Mouse (Mus musculus) hindbrain, embryonic 14.5 days (tissue): ENCODE measurements around the gene Zfr2. TPM values are rescaled to one million over a fixed set of nuclear protein-coding genes. Genes with fewer than 3 reads are reported as not detected.

Experiments
- ATAC-seq: fragments of 200-750 bp; cut with Nextera tagmentation; 2 replicates; pipeline ENCODE4 v1.8.0; 2017; ENCODE audit warnings: moderate number of reproducible peaks, mild to moderate bottlenecking, moderate TSS enrichment, moderate library complexity; ENCODE audit not compliant: low FRiP score
- DNase-seq: peaks from one replicate; pipeline ENCODE4 v3.0.0-alpha.2; 2015; ENCODE audit warnings: low spot score
- H3K27ac ChIP-seq: fragments of 300-500 bp; sonication (generic); 2 replicates; pipeline ENCODE4 v1.5.1; 2014; ENCODE audit warnings: mild to moderate bottlenecking, moderate library complexity
- H3K27me3 ChIP-seq: fragments of 300-500 bp; sonication (generic); 2 replicates; pipeline ENCODE4 v1.6.1; 2014; ENCODE audit warnings: mild to moderate bottlenecking, low read length, mixed read lengths; ENCODE audit not compliant: control insufficient read depth, insufficient read depth
- H3K36me3 ChIP-seq: fragments of 300-500 bp; sonication (generic); replicated peaks from 2 replicates; pipeline ENCODE4 v1.6.1; 2014; ENCODE audit not compliant: control insufficient read depth, insufficient read depth
- H3K4me1 ChIP-seq: fragments of 300-500 bp; sonication (generic); replicated peaks from 2 replicates; pipeline ENCODE4 v1.6.1; 2014; ENCODE audit warnings: antibody characterized with exemption, low read length, mixed read lengths; ENCODE audit not compliant: control insufficient read depth, insufficient read depth
- H3K4me2 ChIP-seq: fragments of 300-500 bp; sonication (generic); replicated peaks from 2 replicates; pipeline ENCODE4 v1.6.1; 2014; ENCODE audit warnings: mild to moderate bottlenecking, moderate library complexity
- H3K4me3 ChIP-seq: fragments of 300-500 bp; sonication (generic); replicated peaks from 2 replicates; pipeline ENCODE4 v1.5.1; 2014; ENCODE audit warnings: mild to moderate bottlenecking, low read length
- H3K9ac ChIP-seq: fragments of 300-500 bp; sonication (generic); 2 replicates; pipeline ENCODE4 v1.6.1; 2014
- H3K9me3 ChIP-seq: fragments of 300-500 bp; sonication (generic); 2 replicates; pipeline ENCODE4 v1.6.1; 2016; ENCODE audit warnings: low read length; ENCODE audit not compliant: control insufficient read depth
- WGBS: fragments of 180-500 bp; shearing (Covaris S2); extraction: QIAGEN DNeasy Blood & Tissue Kit; methylation state at CpG from one replicate; pipeline ENCODE4 v1.1.7; 2014; 5-methylcytosine and 5-hydroxymethylcytosine counted together
- polyA plus RNA-seq: library from polyadenylated mRNA; unstranded; fragments of >200 nt; fragmentation: Nextera tagmentation; extraction: Ambion mirVana; gene quantifications from 2 replicates; pipeline ENCODE4 v1.2.1, GENCODE M21; 2014

Zfr2 gene
- polyA plus RNA-seq = 24.2 and 25.4 TPM in 2 replicates

DNA sequence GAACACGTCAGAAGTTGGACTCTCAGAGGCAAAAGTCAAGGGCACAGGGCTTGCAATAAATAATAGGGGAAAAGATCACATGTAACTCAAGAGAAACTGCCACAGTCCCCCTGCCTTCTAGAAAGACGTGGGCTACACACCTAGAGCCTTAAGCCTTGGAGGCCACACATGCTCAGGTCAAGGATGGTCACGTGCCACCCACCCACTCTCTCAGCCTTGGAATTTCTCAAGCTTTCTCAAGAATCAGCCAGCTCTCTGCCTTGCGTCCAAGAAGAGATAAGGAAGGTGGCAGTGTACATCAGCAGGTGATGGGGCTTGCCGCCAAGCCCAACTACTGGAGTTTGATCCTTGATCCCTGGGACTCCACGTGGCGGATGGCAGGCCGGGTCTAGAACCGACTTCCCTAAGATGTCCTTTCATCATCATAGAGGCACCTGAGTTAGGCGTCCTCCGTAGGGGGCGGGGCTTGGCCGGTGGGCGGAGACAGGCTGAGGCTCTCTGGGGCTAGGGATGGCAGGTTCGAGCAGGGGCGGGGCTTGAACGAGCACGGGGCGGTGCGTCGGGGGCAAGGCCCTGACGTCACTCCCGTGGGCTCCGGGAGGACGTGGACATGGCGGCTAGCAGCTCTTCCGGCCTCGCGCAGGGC, at the start of gene Zfr2:
Zfr2 (plus strand) TSS at position 576 of the 646 bp plus-strand sequence.
- Histone ChIP-seq H3K4me3 (peak within 1 kb of the TSS; percentile 68), H3K4me1 (peaks cover 39% of the 10 kb centered on the region), H3K4me2 (peak within 1 kb of the TSS; percentile 76), H3K27ac (no peak within 1 kb of the TSS), H3K27me3 (no peaks in the 10 kb centered on the region), H3K9me3 (no peaks in the 10 kb centered on the region), H3K9ac (peak within 1 kb of the TSS; percentile 73), H3K36me3 (no peaks in the 10 kb centered on the region; the same call in 1 of the 2 replicates)
- 9% methylated on average over 28 of the region's 29 CpGs for WGBS
- ATAC-seq = peak; percentile 82
- DNase-seq = peak; percentile 81

DNA sequence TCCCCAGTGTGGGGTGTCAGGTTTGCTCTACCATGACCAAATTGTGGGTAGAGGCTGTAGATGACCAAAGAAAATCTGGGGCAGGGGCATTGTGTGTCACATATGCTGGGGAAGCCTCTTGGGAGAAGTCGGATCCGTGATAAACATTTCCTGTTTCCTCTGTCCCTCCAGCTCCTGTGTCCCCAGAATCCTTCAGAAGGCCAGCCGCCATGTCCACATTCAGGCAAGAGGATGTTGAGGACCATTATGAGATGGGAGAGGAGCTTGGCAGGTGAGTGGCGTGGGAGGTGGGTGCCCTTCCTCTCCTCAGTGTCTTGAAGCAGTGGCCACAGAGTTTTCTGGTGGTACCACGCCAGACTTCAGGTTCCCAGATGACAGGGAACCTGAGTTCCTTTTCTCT, 49.1 kb upstream of the Zfr2 start, which contains the start of gene 4930442H23Rik:
4930442H23Rik (minus strand) TSS at position 45 of the 400 bp plus-strand sequence.
- WGBS = 88% methylated on average over 5 of the region's 5 CpGs
- no peaks in the 10 kb centered on the region for H3K27me3 ChIP-seq
- DNase-seq (no peak), ATAC-seq (no peak)
- peaks cover 74% of the 10 kb centered on the region for H3K36me3 ChIP-seq
- peak within 1 kb of the TSS; percentile 59 for H3K4me3 ChIP-seq
- no peaks in the 10 kb centered on the region for H3K9me3 ChIP-seq
- peak within 1 kb of the TSS; percentile 93 for H3K27ac ChIP-seq
- H3K4me1 ChIP-seq = peaks cover 7% of the 10 kb centered on the region; the same call in 1 of the 2 replicates
- peak within 1 kb of the TSS; percentile 58 for H3K4me2 ChIP-seq
- H3K9ac ChIP-seq = peak within 1 kb of the TSS; percentile 71

DNA sequence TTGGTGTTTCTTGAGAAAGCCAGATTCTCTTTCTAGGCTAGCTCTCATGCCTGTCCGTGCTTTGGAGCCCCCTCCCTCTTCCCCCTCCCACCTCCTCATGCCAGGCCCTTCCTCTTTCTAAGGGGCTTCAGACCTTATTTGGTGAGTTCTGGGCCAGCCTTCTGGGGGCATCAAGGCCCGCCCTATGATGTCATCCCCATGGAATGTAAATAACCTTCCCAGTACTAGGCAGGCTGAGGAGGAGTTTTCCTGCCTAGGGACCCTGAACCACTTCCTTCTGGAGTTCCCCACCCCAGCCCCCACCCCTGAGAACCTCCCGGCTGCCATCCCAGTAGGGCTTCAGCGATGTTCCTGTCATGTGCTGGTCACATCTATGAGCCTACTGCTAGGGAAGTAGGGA, 48.2 kb upstream of the Zfr2 start:
- 64% methylated on average over 4 of the region's 4 CpGs for WGBS
- Histone ChIP-seq H3K4me1 (peaks cover 7% of the 10 kb centered on the region; the same call in 1 of the 2 replicates), H3K36me3 (peaks cover 71% of the 10 kb centered on the region), H3K4me2 (no peak overlapping the region), H3K27ac (no peak overlapping the region), H3K9ac (no peak overlapping the region), H3K4me3 (no peak overlapping the region), H3K9me3 (no peaks in the 10 kb centered on the region), H3K27me3 (no peaks in the 10 kb centered on the region)
- no peak for ATAC-seq
- DNase-seq = no peak

DNA sequence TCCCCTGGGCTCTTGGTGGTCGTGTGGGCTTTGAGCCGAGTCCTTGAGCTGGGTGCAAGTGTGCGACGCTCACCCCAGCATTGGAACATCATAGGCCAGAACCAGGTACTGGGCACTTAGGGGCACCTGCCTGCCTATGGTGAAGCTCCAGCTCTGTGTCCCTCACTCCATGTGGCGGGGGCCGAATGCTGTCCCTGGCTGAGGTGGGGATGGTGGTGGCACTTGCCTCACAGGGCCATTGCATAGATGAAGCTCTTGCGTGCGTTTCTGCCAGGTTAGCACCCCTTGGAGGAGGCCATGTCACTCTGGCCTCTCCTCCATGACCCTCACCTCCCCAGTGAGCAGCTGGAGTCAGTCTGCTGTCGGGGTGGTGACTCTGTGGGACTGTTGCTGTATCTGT, 45.8 kb upstream of the Zfr2 start:
- Histone ChIP-seq H3K27ac (no peak overlapping the region), H3K4me1 (peaks cover 13% of the 10 kb centered on the region), H3K4me3 (no peak overlapping the region), H3K36me3 (peaks cover 67% of the 10 kb centered on the region), H3K9ac (no peak overlapping the region), H3K4me2 (no peak overlapping the region), H3K27me3 (no peaks in the 10 kb centered on the region), H3K9me3 (no peaks in the 10 kb centered on the region)
- DNase-seq = no peak
- no peak for ATAC-seq
- WGBS = 94% methylated on average over 9 of the region's 9 CpGs

DNA sequence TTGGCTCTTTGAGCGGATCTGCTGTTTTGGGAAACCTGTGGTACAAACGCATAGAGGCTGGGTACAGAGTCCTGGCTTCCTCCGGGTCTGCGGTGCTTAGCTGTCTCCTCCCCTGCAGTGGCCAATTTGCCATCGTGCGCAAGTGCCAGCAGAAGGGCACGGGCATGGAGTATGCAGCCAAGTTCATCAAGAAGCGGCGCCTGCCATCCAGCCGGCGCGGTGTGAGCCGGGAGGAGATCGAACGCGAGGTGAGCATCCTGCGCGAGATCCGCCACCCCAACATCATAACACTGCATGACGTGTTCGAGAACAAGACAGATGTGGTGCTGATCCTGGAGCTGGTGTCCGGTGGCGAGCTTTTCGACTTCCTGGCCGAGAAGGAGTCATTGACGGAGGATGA, 43.1 kb upstream of the Zfr2 start:
- peaks cover 4% of the 10 kb centered on the region for H3K27me3 ChIP-seq
- no peak overlapping the region for H3K27ac ChIP-seq
- WGBS = 80% methylated on average over 26 of the region's 26 CpGs
- no peak overlapping the region for H3K4me2 ChIP-seq
- H3K9ac ChIP-seq = no peak overlapping the region
- DNase-seq = no peak
- H3K36me3 ChIP-seq = peaks cover 53% of the 10 kb centered on the region
- ATAC-seq = no peak
- H3K9me3 ChIP-seq = no peaks in the 10 kb centered on the region
- no peak overlapping the region for H3K4me3 ChIP-seq
- peaks cover 13% of the 10 kb centered on the region for H3K4me1 ChIP-seq

DNA sequence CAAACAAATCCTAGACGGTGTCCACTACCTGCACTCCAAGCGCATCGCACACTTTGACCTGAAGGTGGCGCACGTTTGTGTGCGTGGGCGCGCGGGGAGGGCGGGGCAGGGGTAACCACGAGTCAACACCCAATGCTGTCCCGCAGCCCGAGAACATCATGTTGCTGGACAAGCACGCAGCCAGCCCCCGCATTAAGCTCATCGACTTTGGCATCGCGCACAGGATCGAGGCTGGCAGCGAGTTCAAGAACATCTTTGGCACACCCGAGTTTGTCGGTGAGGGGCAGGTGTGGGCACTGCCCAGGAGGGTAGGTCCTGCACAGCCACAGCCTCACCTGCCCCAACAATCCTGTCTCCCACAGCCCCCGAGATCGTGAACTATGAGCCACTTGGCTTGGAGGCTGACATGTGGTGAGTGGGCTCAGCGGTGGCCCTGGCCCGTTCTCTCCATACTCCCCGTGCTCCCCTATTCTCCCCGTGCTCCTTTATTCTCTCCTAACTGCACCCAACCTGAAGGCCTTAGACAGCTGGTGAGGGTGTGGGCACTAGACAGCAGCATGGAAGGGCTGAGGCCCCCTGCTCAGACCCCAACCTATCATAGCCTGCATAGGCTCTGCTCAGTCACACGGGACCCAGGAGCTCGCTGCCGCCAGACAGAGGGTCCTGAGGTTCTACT, 42.6 kb upstream of the Zfr2 start:
- peaks cover 13% of the 10 kb centered on the region for H3K4me1 ChIP-seq

DNA sequence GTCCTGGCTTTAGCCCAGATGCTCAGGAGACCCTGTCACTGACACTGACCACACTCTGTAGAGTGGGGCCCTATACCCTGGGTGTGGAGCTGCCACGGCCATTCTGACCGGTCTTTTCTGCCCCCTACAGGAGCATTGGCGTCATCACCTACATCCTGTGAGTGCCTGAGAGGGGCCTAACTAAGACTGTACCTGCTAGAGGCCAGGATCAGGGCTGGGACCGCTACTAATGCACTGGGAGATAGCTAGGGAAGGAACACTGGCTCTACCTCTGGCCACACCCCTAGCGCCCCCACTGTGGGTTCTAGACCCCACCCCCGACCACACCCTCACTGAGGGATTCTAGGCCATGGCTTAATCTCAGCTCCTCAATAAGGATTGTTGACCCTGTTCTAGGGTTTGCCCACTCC, 42.0 kb upstream of the Zfr2 start:
- Histone ChIP-seq H3K36me3 (peaks cover 42% of the 10 kb centered on the region), H3K4me1 (peaks cover 13% of the 10 kb centered on the region), H3K4me2 (no peak overlapping the region), H3K27ac (no peak overlapping the region), H3K9me3 (no peaks in the 10 kb centered on the region), H3K4me3 (no peak overlapping the region), H3K27me3 (peaks cover 14% of the 10 kb centered on the region), H3K9ac (no peak overlapping the region)
- ATAC-seq (no peak), DNase-seq (no peak)
- WGBS = 75% methylated on average over 6 of the region's 6 CpGs

More for the DNA sequence above, 42.6 kb upstream of the Zfr2 start:
- ATAC-seq = no peak
- no peak overlapping the region for H3K4me3 ChIP-seq
- no peak overlapping the region for H3K27ac ChIP-seq
- peaks cover 9% of the 10 kb centered on the region for H3K27me3 ChIP-seq
- no peak overlapping the region for H3K9ac ChIP-seq
- WGBS = 71% methylated on average over 31 of the region's 31 CpGs
- no peaks in the 10 kb centered on the region for H3K9me3 ChIP-seq
- no peak for DNase-seq
- H3K4me2 ChIP-seq = no peak overlapping the region
- peaks cover 47% of the 10 kb centered on the region for H3K36me3 ChIP-seq

DNA sequence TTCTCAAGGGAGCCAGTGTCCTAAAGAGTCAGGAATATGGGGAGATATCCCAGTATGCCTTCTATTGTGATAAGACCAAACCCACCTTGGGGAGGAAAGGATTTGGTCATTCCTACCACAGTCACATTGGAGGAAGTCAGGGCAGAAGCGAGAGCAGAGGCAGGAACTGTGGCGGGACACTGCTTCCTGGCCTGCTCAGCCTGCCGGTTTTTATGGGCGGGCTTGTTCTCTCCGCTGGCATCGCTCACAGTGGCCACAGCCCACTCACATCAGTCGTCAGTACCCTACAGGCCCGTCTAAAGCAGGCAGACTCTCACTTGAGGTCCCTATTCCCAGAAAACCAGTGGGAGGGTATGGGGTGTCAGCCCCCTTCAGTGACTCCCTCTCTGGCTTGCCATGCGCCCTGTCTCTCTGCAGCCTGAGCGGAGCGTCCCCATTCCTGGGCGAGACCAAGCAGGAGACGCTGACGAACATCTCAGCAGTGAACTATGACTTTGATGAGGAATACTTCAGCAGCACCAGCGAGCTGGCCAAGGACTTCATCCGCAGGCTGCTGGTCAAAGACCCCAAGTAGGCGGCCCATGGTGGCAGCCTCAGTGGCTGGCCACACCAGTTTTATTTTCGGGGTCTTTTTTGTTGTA, 41.5 kb upstream of the Zfr2 start:
- WGBS = 92% methylated on average over 18 of the region's 18 CpGs

More for the DNA sequence above, 41.5 kb upstream of the Zfr2 start:
- no peak for DNase-seq
- peak overlapping the region; percentile 97; the same call in 1 of the 2 replicates for H3K27ac ChIP-seq
- H3K27me3 ChIP-seq = peaks cover 19% of the 10 kb centered on the region
- H3K4me3 ChIP-seq = peak overlapping the region; percentile 54; the same call in 1 of the 2 replicates
- peaks cover 13% of the 10 kb centered on the region for H3K4me1 ChIP-seq
- no peaks in the 10 kb centered on the region for H3K9me3 ChIP-seq
- peak overlapping the region; percentile 99 for H3K4me2 ChIP-seq
- peak overlapping the region; percentile 81; the same call in 1 of the 2 replicates for H3K9ac ChIP-seq
- H3K36me3 ChIP-seq = peaks cover 41% of the 10 kb centered on the region
- no peak for ATAC-seq
